In the genomic region with DNA sequence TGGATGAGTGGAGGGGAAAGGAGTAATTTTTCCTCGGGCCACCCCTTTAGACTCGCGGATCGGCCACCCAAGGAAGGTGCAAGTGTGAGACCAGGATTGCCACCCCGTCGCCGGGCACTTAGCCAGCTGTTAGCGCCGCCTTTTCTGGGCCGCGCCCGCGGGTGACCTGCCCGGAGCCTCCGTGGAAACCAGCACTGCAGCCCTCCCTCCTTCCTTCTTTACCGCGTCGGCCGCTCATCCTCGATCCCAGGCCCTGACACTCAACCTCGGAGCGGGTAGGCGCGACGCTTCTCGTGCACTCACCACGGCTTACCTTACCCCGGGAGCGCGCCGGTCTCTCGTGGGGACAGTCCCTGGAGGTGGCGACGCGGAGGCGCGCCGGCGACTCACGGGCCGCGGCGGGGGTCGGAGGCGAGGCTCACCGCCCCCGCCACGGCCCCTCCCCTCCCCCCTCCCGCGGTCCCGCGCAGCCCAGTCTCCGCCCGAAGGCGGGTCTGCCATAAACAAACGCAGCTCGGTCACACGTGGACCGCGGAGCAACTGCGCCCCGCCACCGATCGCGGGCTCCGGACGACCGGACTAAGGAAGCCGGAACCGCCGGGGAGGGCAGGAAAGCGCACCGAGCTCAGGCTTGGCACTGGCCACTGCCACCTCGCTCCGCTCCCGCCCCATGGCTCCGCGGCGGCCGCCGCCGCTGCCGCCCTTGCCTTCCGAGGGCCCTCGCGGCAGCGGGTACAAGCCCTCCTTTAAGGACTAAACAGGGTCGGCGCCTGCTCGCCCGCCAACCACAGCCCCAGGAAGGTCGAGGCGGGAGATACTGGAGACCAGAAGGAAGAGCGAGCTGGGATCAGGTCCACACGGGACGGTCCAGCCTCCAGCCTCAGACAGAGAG, we compare ENCODE assay signal across 8 mouse cellular contexts. TPM values are rescaled to one million over a fixed set of nuclear protein-coding genes. Genes with fewer than 3 reads are reported as not detected.
A peak's percentile ranks its signal among the peaks of the same experiment; 100 is the strongest.
DNase-seq lines count a peak whose midpoint lies in the region; ATAC-seq and TF ChIP-seq lines count a peak whose summit lies in the region.

A gene (plus strand): TSS at position 221 of the 892 bp plus-strand sequence.

- no peak within 1 kb of the TSS for H3K27ac ChIP-seq in heart, embryonic 12.5 days (ENCODE audit: poor library complexity, severe bottlenecking)
- no peak within 1 kb of the TSS for H3K27ac ChIP-seq in forebrain, embryonic 14.5 days (ENCODE audit: low read depth, low read length)
- H3K27ac ChIP-seq in lung, embryonic 14.5 days (ENCODE audit: low read depth): no peak within 1 kb of the TSS
- H3K27ac ChIP-seq in stomach, embryonic 16.5 days (ENCODE audit: low read length): no peak within 1 kb of the TSS

- H3K27me3 ChIP-seq in heart, embryonic 12.5 days (replicated peaks): peaks cover 90% of the 10 kb centered on the region
- H3K27me3 ChIP-seq in forebrain, embryonic 14.5 days (replicated peaks; ENCODE audit: control insufficient read depth, insufficient read depth, low read length): peaks cover 88% of the 10 kb centered on the region
- peaks cover 99% of the 10 kb centered on the region for H3K27me3 ChIP-seq in lung, embryonic 14.5 days (ENCODE audit: insufficient read depth, low read length)
- peaks cover 93% of the 10 kb centered on the region for H3K27me3 ChIP-seq in stomach, embryonic 16.5 days (ENCODE audit: control insufficient read depth, insufficient read depth, low read length)

- no peak for DNase-seq in heart, adult 9 months (ENCODE audit: low spot score in 2 of 2)
- DNase-seq in forebrain, embryonic 14.5 days (ENCODE audit: low spot score): no peak
- peak; percentile 67 for DNase-seq in kidney, adult 11 months
- no peak for DNase-seq in lung, embryonic 14.5 days
- DNase-seq in layer of hippocampus, adult 18-20 months (ENCODE audit: low spot score in 2 of 2): no peak
- no peak for DNase-seq in cerebellum, adult 11 months

- ATAC-seq in heart, embryonic 12.5 days (ENCODE audit: insufficient number of reproducible peaks, low FRiP score): peak; percentile 36; the same call in 1 of the 2 replicates
- no peak for ATAC-seq in forebrain, embryonic 14.5 days
- no peak for ATAC-seq in lung, embryonic 14.5 days (ENCODE audit: insufficient read depth)
- ATAC-seq in stomach, embryonic 16.5 days (ENCODE audit: insufficient read depth, low FRiP score): no peak

- H3K4me1 ChIP-seq in heart, embryonic 12.5 days (replicated peaks): peaks cover 25% of the 10 kb centered on the region
- H3K4me1 ChIP-seq in forebrain, embryonic 14.5 days (ENCODE audit: control insufficient read depth, insufficient read depth, low read length): peaks cover 5% of the 10 kb centered on the region; the same call in 1 of the 2 replicates
- peaks cover 7% of the 10 kb centered on the region; the same call in 1 of the 2 replicates for H3K4me1 ChIP-seq in lung, embryonic 14.5 days (ENCODE audit: insufficient read depth)
- peaks cover 13% of the 10 kb centered on the region for H3K4me1 ChIP-seq in stomach, embryonic 16.5 days (ENCODE audit: control insufficient read depth, insufficient read depth, low read length)

- H3K4me2 ChIP-seq in heart, embryonic 12.5 days: peak within 1 kb of the TSS; percentile 81
- H3K4me2 ChIP-seq in forebrain, embryonic 14.5 days (ENCODE audit: low read length): peak within 1 kb of the TSS; percentile 49
- peak within 1 kb of the TSS; percentile 72 for H3K4me2 ChIP-seq in lung, embryonic 14.5 days
- H3K4me2 ChIP-seq in stomach, embryonic 16.5 days (ENCODE audit: low read depth, low read length): peak within 1 kb of the TSS; percentile 77

- H3K9me3 ChIP-seq in heart, embryonic 12.5 days (replicated peaks): no peaks in the 10 kb centered on the region
- H3K9me3 ChIP-seq in forebrain, embryonic 14.5 days (replicated peaks; ENCODE audit: control insufficient read depth, low read length): no peaks in the 10 kb centered on the region
- no peaks in the 10 kb centered on the region for H3K9me3 ChIP-seq in lung, embryonic 14.5 days (ENCODE audit: low read depth, low read length)
- H3K9me3 ChIP-seq in stomach, embryonic 16.5 days (replicated peaks; ENCODE audit: control insufficient read depth, low read length): no peaks in the 10 kb centered on the region

- under 1% methylated on average over 91 of the region's 96 CpGs for WGBS in heart, embryonic 12.5 days
- WGBS in forebrain, embryonic 14.5 days: under 1% methylated on average over 94 of the region's 96 CpGs
- under 1% methylated on average over 93 of the region's 96 CpGs for WGBS in lung, embryonic 14.5 days
- WGBS in stomach, embryonic 16.5 days: under 1% methylated on average over 93 of the region's 96 CpGs

- TF ChIP-seq CTCF in lung, embryonic 14.5 days (IDR thresholded peaks at IDR 0.05; ENCODE audit: low read depth): no peak

- H3K4me3 ChIP-seq in heart, embryonic 12.5 days: peak within 1 kb of the TSS; percentile 52
- H3K4me3 ChIP-seq in forebrain, embryonic 14.5 days (ENCODE audit: low read depth, low read length): peak within 1 kb of the TSS; percentile 25
- peak within 1 kb of the TSS; percentile 42 for H3K4me3 ChIP-seq in lung, embryonic 14.5 days (ENCODE audit: low read depth, low read length)
- peak within 1 kb of the TSS; percentile 46 for H3K4me3 ChIP-seq in stomach, embryonic 16.5 days (replicated peaks; ENCODE audit: low read length)

- peak within 1 kb of the TSS; percentile 52; the same call in 1 of the 2 replicates for H3K9ac ChIP-seq in heart, embryonic 12.5 days
- no peak within 1 kb of the TSS; the same call in 1 of the 2 replicates for H3K9ac ChIP-seq in forebrain, embryonic 14.5 days (ENCODE audit: low read length)
- peak within 1 kb of the TSS; percentile 42; the same call in 1 of the 2 replicates for H3K9ac ChIP-seq in lung, embryonic 14.5 days
- peak within 1 kb of the TSS; percentile 36 for H3K9ac ChIP-seq in stomach, embryonic 16.5 days (ENCODE audit: low read length)

- H3K36me3 ChIP-seq in heart, embryonic 12.5 days: no peaks in the 10 kb centered on the region
- H3K36me3 ChIP-seq in forebrain, embryonic 14.5 days (ENCODE audit: control insufficient read depth, insufficient read depth, low read length): no peaks in the 10 kb centered on the region
- H3K36me3 ChIP-seq in lung, embryonic 14.5 days (ENCODE audit: insufficient read depth): no peaks in the 10 kb centered on the region
- H3K36me3 ChIP-seq in stomach, embryonic 16.5 days (ENCODE audit: control insufficient read depth, insufficient read depth, low read length): no peaks in the 10 kb centered on the region

RNA-seq across cellular contexts. Expression of the gene that starts here (rescaled TPM):
- not detected in 2 replicates for polyA plus RNA-seq in heart, embryonic 12.5 days (2016; fragmentation: Nextera tagmentation; extraction: Ambion mirVana)
- 0.12 and 0.29 TPM in 2 replicates for polyA plus RNA-seq in forebrain, embryonic 14.5 days (2014; fragmentation: Nextera tagmentation; extraction: Ambion mirVana)
- 0.04 TPM in 1 of 2 replicates, not detected in the other for polyA plus RNA-seq in lung, embryonic 14.5 days (2014; fragmentation: Nextera tagmentation; extraction: Ambion mirVana)
- 0.07 and 0.17 TPM in 2 replicates for polyA plus RNA-seq in stomach, embryonic 16.5 days (2015; fragmentation: Nextera tagmentation; extraction: Ambion mirVana)
- total RNA-seq in layer of hippocampus, adult 18-20 months (2021): under 1 TPM; 0.30 to 0.47 TPM

Comparison
In these comparisons a context has a peak if more than half of its experiments do, and no peak if none do; other contexts are left out.
1. Peak in ATAC-seq, H3K4me3 ChIP-seq, H3K9ac ChIP-seq and H3K4me2 ChIP-seq in heart, embryonic 12.5 days; RNA of the gene not detected or under 1 TPM.